Mouse (Mus musculus) hindbrain, embryonic 11.5 days (tissue): ENCODE data around the gene Hivep3. TPM values are rescaled to one million over a fixed set of nuclear protein-coding genes. Genes with fewer than 3 reads are reported as not detected.

Source experiments
- ATAC-seq: fragments of 200-750 bp; cut with Nextera tagmentation; 2 replicates; pipeline ENCODE4 v1.8.0; 2017; ENCODE audit warnings: mild to moderate bottlenecking, moderate TSS enrichment, moderate library complexity; ENCODE audit not compliant: low FRiP score
- DNase-seq: peaks from one replicate; pipeline ENCODE4 v3.0.0-alpha.2; 2015; ENCODE audit warnings: low spot score
- H3K27ac ChIP-seq: fragments of 300-500 bp; sonication (generic); 2 replicates; pipeline ENCODE4 v1.5.1; 2014; ENCODE audit warnings: mild to moderate bottlenecking, low read depth, low read length
- H3K27me3 ChIP-seq: fragments of 300-500 bp; sonication (generic); 2 replicates; pipeline ENCODE4 v1.6.1; 2014; ENCODE audit warnings: mild to moderate bottlenecking, low read length, moderate library complexity, mixed read lengths; ENCODE audit not compliant: control insufficient read depth, insufficient read depth
- H3K36me3 ChIP-seq: fragments of 300-500 bp; sonication (generic); 2 replicates; pipeline ENCODE4 v1.6.1; 2014; ENCODE audit warnings: mild to moderate bottlenecking, low read length, moderate library complexity, mixed read lengths; ENCODE audit not compliant: control insufficient read depth, insufficient read depth
- H3K4me1 ChIP-seq: fragments of 300-500 bp; sonication (generic); replicated peaks from 2 replicates; pipeline ENCODE4 v1.6.1; 2014; ENCODE audit warnings: low read length, mixed read lengths; ENCODE audit not compliant: control insufficient read depth, insufficient read depth
- H3K4me2 ChIP-seq: fragments of 300-500 bp; sonication (generic); replicated peaks from 2 replicates; pipeline ENCODE4 v1.6.1; 2014; ENCODE audit warnings: mild to moderate bottlenecking, low read depth, low read length
- H3K4me3 ChIP-seq: fragments of 300-500 bp; sonication (generic); 2 replicates; pipeline ENCODE4 v1.5.1; 2014; ENCODE audit warnings: low read depth, low read length
- H3K9ac ChIP-seq: fragments of 300-500 bp; sonication (generic); 2 replicates; pipeline ENCODE4 v1.6.1; 2014; ENCODE audit warnings: low read depth, low read length
- H3K9me3 ChIP-seq: fragments of 300-500 bp; sonication (generic); 2 replicates; pipeline ENCODE4 v1.6.1; 2016; ENCODE audit warnings: low read length; ENCODE audit not compliant: control insufficient read depth
- whole genome bisulfite sequencing: fragments of 180-500 bp; shearing (Covaris S2); extraction: QIAGEN DNeasy Blood & Tissue Kit; methylation state at CpG from one replicate; pipeline ENCODE4 v1.1.7; 2014; 5-methylcytosine and 5-hydroxymethylcytosine counted together
- polyA plus RNA-seq: library from polyadenylated mRNA; unstranded; fragments of >200 nt; fragmentation: Nextera tagmentation; extraction: Ambion mirVana; gene quantifications from 2 replicates; pipeline ENCODE4 v1.2.1, GENCODE M21; 2014

Gene Hivep3
- polyA plus RNA-seq, 1 experiment from 2014 or later = 1.8 TPM

DNA sequence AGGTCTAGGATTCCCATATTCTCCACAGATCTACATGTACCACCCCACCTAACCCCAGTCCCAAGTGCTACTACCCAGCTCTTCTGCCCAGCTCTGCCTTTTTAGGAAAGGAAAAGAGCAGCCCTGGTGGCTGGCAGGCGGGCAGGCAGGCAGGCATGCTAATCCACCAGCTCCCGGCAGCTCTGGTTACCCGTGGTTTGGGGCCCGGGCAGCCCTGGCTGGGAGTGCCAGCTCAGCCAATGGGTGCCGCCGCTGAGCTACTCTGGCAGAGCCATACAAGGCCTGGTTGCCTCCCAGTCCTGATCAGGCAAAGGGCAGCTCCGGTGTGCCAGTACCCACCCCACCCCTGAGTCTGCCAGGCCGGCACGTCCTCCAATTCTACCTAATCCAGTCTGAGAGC lies 409.3 kb downstream of the Hivep3 start:
- WGBS = 84% methylated on average over 9 of the region's 9 CpGs
- no peak overlapping the region for H3K4me3 ChIP-seq
- no peak overlapping the region for H3K27ac ChIP-seq
- H3K4me1 ChIP-seq = no peaks in the 10 kb centered on the region
- H3K36me3 ChIP-seq = no peaks in the 10 kb centered on the region
- no peak overlapping the region for H3K4me2 ChIP-seq
- ATAC-seq (no peak), DNase-seq (no peak)
- H3K27me3 ChIP-seq = no peaks in the 10 kb centered on the region
- no peaks in the 10 kb centered on the region for H3K9me3 ChIP-seq
- H3K9ac ChIP-seq = no peak overlapping the region

DNA sequence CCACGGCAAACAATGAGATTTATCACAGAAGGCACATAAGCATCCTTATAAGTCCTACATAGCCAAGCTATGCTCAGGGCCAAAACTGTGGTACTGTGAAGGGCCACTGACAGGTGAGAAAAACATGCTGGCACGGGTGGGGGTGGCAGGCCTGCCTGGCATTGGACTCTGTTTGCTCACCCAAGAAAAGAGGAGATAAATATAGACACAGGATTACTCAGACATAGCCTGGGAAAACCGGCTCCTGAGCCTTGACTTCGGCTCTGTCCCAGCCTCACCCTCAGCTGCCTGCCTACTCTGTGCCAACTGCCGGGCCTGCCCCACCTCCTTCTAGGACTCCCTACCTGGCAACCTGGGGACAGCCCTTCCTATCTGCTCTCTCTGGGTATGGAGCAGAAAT lies 410.8 kb downstream of the Hivep3 start:
- H3K36me3 ChIP-seq = no peaks in the 10 kb centered on the region
- no peaks in the 10 kb centered on the region for H3K9me3 ChIP-seq
- no peak overlapping the region for H3K4me2 ChIP-seq
- no peaks in the 10 kb centered on the region for H3K27me3 ChIP-seq
- no peak overlapping the region for H3K9ac ChIP-seq
- no peak for ATAC-seq
- no peak for DNase-seq
- WGBS = 83% methylated on average over 5 of the region's 5 CpGs
- no peak overlapping the region for H3K4me3 ChIP-seq
- no peak overlapping the region for H3K27ac ChIP-seq
- peaks cover 2% of the 10 kb centered on the region; the same call in 1 of the 2 replicates for H3K4me1 ChIP-seq

DNA sequence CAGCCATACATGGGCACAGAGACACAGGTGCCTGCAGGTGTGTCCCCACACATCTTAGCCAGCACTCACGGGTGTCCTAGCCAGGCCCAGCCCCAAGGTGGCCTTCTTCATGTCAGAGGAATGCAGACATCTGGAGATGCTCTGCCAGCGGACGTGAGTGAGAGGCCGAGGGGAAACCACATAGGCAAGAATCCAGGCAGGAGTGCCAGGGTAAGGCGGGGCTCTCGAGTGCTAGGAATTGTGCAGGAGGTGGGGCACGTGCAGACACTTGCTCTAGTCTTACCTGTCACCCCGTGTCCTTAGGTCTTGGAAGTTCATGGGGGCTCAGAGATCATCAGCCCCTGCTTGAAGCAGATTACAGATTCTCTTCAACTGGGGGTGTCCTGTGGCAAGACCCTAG lies 412.3 kb downstream of the Hivep3 start:
- no peaks in the 10 kb centered on the region for H3K36me3 ChIP-seq
- H3K4me1 ChIP-seq = peaks cover 2% of the 10 kb centered on the region; the same call in 1 of the 2 replicates
- no peaks in the 10 kb centered on the region for H3K9me3 ChIP-seq
- WGBS = 78% methylated on average over 8 of the region's 8 CpGs
- ATAC-seq (no peak), DNase-seq (no peak)
- no peak overlapping the region for H3K4me2 ChIP-seq
- no peak overlapping the region for H3K4me3 ChIP-seq
- peaks cover 4% of the 10 kb centered on the region for H3K27me3 ChIP-seq
- no peak overlapping the region for H3K27ac ChIP-seq
- no peak overlapping the region for H3K9ac ChIP-seq

DNA sequence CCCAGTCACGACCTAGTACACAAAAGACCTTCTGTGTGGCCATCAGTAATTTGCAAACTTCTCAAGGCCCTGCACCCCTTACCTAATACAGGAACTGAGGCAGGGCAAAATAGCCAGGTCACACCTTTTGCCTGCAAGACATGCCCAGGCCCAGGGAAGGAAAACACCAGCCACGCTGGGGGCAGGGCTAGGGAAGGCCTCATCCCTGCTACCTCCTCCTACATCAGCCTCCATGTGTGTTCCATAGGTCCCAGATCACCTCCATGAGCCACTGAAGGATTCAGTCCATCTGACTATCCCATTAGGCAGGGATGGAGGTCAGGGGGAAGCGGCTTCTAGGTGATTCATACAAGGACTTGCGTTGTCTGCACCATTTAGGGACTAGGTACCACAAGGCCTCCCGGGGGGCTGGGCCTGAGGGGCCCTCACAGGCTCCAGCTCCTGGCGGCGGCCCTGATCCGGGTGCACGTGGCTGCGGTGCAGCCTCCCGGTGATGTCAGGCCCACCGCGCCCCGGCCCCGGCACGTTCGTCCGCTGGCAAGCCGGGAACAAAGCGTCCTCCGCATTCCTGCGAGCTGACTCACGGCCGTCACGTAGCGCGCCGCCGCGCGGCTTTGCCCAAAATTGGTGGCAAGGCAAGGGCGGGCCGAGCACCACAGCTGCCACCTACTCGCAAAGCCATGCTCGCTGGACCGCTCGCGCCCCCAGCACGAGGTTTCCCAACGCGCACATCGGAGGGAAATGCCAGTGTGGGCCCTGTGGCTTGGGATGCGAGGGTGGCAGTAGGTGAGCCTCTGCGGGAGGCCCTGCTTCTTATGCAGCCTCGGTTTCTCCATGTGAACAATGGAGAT lies 414.9 kb downstream of the Hivep3 start:
- Histone ChIP-seq H3K4me3 (peak overlapping the region; percentile 14; the same call in 1 of the 2 replicates), H3K27me3 (peaks cover 4% of the 10 kb centered on the region), H3K9ac (peak overlapping the region; percentile 64), H3K27ac (no peak overlapping the region), H3K36me3 (no peaks in the 10 kb centered on the region), H3K9me3 (no peaks in the 10 kb centered on the region), H3K4me1 (peaks cover 2% of the 10 kb centered on the region; the same call in 1 of the 2 replicates), H3K4me2 (peak overlapping the region; percentile 50)
- ATAC-seq = peak; percentile 73
- DNase-seq = peak; percentile 80
- 7% methylated on average over 44 of the region's 45 CpGs for WGBS

DNA sequence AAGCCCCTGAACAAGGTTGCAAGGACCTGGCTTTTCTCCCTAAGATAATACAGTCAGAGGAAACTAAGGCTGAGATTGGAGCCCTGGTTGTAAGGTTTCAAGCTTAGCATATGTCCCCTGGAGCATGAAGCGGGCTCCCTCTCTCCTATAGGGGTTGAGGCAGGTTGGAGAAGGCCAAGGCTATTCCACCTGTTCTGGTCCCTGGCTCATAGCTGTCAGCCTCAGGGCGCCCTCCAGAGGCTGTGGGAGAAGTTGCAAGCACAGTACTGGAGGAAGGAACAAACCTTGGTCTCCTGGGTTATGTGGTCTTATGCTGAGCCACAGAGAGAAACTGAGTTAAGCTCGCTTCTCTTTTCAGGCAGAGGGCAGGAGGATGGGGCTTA lies 415.5 kb downstream of the Hivep3 start:
- Histone ChIP-seq H3K27me3 (peaks cover 4% of the 10 kb centered on the region), H3K4me3 (no peak overlapping the region; the same call in 1 of the 2 replicates), H3K9ac (peak overlapping the region; percentile 64), H3K36me3 (no peaks in the 10 kb centered on the region), H3K9me3 (no peaks in the 10 kb centered on the region), H3K4me2 (peak overlapping the region; percentile 50), H3K4me1 (peaks cover 2% of the 10 kb centered on the region; the same call in 1 of the 2 replicates), H3K27ac (no peak overlapping the region)
- peak; percentile 47; the same call in 1 of the 2 replicates for ATAC-seq
- 32% methylated on average over 3 of the region's 3 CpGs for WGBS
- DNase-seq = peak; percentile 71

DNA sequence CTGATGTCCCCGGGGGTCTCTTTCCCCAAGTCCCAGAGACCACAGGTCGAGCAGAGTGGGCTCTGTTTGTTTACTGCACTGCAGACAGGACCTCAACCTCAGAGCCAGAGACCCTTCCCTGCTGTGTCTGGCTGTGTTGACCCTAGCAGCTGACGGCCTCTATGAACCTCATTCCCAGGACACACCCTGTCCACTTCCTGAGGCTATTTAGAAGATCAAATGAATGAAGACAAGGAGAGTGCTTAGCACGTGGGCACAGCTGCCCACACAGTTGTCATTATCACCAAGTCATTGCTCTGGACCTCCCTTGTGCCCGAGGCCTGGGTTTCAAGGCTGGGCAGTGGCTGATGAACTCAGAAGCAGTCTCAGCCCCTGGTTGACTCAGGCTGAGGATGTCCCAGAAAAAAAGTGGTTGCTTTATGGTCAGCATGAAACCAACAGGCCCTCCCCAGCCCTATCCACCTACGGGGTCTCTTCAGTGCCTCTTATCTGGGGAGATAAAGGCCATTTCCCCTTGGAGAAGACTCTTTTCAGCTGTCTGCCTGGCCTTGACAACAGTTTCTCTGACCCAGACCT lies 416.8 kb downstream of the Hivep3 start:
- Histone ChIP-seq H3K4me1 (peaks cover 2% of the 10 kb centered on the region; the same call in 1 of the 2 replicates), H3K36me3 (no peaks in the 10 kb centered on the region), H3K4me2 (no peak overlapping the region), H3K27me3 (peaks cover 4% of the 10 kb centered on the region), H3K9me3 (no peaks in the 10 kb centered on the region), H3K27ac (no peak overlapping the region), H3K4me3 (no peak overlapping the region), H3K9ac (no peak overlapping the region)
- DNase-seq (no peak), ATAC-seq (no peak)
- 56% methylated on average over 6 of the region's 6 CpGs for WGBS

DNA sequence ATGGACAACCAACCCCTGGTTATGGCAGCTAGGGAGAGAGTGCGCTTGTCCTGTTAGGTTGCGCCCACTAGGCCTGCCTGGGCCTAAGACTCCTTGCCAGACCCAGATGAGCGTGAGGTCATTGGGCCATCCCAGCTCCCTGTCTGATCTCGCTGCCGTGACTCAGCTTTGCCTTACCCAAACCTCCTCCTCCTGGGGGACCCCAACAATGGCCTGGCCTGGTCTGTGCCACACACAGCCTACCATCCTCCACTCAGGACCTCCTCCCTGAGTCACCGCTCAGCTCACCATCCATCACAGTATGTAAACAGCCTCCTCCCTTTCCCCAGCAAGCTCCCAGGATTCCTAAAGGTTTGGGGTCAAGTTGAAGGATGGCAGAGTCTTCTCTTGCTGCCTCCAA lies 418.3 kb downstream of the Hivep3 start:
- no peak for ATAC-seq
- peaks cover 2% of the 10 kb centered on the region; the same call in 1 of the 2 replicates for H3K4me1 ChIP-seq
- no peaks in the 10 kb centered on the region for H3K36me3 ChIP-seq
- no peak overlapping the region for H3K4me3 ChIP-seq
- 65% methylated on average over 6 of the region's 6 CpGs for WGBS
- no peaks in the 10 kb centered on the region for H3K9me3 ChIP-seq
- H3K4me2 ChIP-seq = no peak overlapping the region
- no peak overlapping the region for H3K9ac ChIP-seq
- H3K27ac ChIP-seq = no peak overlapping the region
- H3K27me3 ChIP-seq = peaks cover 4% of the 10 kb centered on the region
- no peak for DNase-seq

DNA sequence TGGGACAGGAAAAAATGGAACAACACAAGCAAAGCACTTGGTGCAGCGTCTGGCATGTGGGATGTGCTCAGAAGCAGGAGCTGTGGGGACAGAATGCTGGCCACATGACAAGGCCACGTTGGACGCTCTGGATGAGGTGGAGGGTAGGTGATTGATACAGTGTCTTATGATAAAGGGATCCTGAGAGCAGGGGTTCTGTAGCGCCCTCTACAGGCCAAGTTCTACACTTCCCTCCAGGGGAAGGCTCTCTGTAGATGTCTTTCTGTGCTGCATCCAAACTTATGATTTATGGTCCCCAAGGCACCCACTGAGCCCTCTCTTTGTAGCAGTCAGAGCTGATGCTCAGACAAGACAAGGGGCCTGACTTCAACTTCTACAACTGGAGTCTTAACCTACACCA lies 419.1 kb downstream of the Hivep3 start:
- ATAC-seq = no peak
- Histone ChIP-seq H3K9ac (no peak overlapping the region), H3K27me3 (peaks cover 4% of the 10 kb centered on the region), H3K4me1 (peaks cover 2% of the 10 kb centered on the region; the same call in 1 of the 2 replicates), H3K4me3 (no peak overlapping the region), H3K9me3 (no peaks in the 10 kb centered on the region), H3K36me3 (no peaks in the 10 kb centered on the region), H3K27ac (no peak overlapping the region), H3K4me2 (no peak overlapping the region)
- no peak for DNase-seq
- 69% methylated on average over 4 of the region's 4 CpGs for WGBS
